Mouse (Mus musculus) small intestine, adult 2 months (tissue): ENCODE data around the gene Gm9573.

ENCODE experiments used
- CTCF ChIP-seq: fragments of 200-500 bp; IDR thresholded peaks from 2 replicates; pipeline ENCODE4 v1.5.1; 2012; ENCODE audit warnings: low read depth, mild to moderate bottlenecking, control low read depth, inconsistent platforms, low read length, moderate library complexity, mixed read lengths; ENCODE audit not compliant: insufficient replicate concordance, insufficient read length; ENCODE audit errors: extremely low read depth
- POLR2A ChIP-seq: fragments of 200-500 bp; IDR thresholded peaks from 2 replicates; pipeline ENCODE4 v1.6.1; 2012; ENCODE audit warnings: low read depth, mild to moderate bottlenecking, control low read depth, inconsistent platforms, low read length, moderate library complexity

GRCm38 (mm10) chr17:35633992-35634391 lies 7.6 kb upstream of the Gm9573 start:
- TF ChIP-seq CTCF (peak; percentile 48; the same call in 1 of the 2 replicates), POLR2A (no peak)
